Mouse (Mus musculus): ENCODE data around the gene 1110057P08Rik.

- TF ChIP-seq CTCF (IDR thresholded peaks at IDR 0.05; ENCODE audit: extremely low read depth, insufficient read depth, low read length) (no peak), POLR2A (IDR thresholded peaks at IDR 0.05; ENCODE audit: extremely low read depth, insufficient read depth, low read length) (no peak)
These were observed 23.7 kb upstream of the 1110057P08Rik start, which contains the start of gene Gm10061 for GRCm38 (mm10) chr16:89150786-89151185.

Measured in cortical plate, adult 2 months (tissue).